Mouse (Mus musculus) T-helper 1 cell (primary cell): ENCODE results near the gene Kmt2d.
"Not testable (repeated sequence)": the region's sequence is repeated elsewhere in the genome, so short reads cannot be mapped to it uniquely, and the experiment has no call there.

Experiments
- in situ Hi-C: fragments of 300-600 bp; cut with MboI, MseI; formaldehyde crosslinking; loops from one replicate; pipeline ENCODE4 v1.15.1; 2025; ENCODE audit warnings: high pct_unique_total_duplicates

Kmt2d gene

DNA sequence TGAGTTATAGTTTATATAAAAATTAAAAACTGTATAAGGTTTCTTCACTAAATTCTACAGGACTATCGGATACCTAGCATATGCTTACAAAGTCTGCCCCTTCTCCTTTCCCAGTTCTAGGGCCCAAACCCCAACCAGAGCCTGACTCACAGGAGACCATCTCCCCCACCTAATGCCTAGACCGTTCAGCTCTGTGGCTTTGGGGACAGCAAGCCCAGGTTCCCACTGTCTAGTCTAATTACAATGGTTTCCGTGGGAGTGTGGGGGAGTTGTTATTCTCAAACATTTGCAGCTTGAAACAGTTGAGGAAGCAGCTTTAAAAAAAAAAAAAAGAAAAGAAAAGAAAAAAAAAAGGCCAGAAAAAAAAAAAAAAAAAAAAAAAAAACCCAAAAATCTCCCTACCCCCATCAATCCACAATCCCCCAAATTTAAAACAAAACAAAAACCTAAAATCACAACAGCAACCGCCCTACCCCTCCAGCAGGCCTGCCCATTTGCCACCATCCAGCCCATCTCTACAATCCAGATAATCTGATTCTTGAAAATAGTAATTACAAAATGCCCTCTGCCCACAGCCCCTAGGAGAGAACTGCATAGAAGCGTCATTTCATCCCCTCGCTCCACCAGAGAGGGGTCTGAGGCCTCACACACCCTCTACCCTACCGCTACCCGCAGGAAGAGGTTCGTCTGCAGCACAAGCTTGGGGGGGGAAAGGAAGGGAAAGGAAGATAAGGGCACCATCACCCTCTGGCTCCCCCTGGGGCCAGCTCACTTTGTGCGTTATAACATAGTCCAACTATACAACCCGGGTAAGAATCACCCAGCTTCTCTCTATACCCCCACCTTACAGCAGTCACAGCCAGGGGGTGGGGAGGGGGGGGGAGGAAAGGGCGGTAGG, 38.6 kb downstream of the Kmt2d start:
- in situ Hi-C loops = loop anchor here (5.0 kb wide), 1 partner anchor 85 kb away; the partner anchor contains the start of gene Lmbr1l

DNA sequence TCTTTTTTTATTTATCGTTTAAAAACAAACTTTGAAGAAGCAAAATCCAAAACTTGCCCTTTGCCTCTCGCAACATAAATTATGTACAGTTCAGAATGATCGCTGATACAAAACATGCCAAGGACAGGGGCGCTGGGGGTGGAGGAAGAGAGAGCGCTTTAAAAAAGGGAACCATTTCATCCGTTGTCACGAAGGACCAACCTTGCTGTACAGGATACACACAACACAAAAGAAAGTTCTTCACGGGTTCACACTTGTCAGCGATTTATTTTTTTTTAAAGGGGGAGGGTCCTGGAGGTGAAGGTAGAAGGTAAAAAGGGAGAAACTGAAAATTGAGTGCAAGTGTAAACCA, 39.3 kb downstream of the Kmt2d start:
- in situ Hi-C loops = loop anchor here (5.0 kb wide), 1 partner anchor 86 kb away; the partner anchor contains the start of gene Lmbr1l

DNA sequence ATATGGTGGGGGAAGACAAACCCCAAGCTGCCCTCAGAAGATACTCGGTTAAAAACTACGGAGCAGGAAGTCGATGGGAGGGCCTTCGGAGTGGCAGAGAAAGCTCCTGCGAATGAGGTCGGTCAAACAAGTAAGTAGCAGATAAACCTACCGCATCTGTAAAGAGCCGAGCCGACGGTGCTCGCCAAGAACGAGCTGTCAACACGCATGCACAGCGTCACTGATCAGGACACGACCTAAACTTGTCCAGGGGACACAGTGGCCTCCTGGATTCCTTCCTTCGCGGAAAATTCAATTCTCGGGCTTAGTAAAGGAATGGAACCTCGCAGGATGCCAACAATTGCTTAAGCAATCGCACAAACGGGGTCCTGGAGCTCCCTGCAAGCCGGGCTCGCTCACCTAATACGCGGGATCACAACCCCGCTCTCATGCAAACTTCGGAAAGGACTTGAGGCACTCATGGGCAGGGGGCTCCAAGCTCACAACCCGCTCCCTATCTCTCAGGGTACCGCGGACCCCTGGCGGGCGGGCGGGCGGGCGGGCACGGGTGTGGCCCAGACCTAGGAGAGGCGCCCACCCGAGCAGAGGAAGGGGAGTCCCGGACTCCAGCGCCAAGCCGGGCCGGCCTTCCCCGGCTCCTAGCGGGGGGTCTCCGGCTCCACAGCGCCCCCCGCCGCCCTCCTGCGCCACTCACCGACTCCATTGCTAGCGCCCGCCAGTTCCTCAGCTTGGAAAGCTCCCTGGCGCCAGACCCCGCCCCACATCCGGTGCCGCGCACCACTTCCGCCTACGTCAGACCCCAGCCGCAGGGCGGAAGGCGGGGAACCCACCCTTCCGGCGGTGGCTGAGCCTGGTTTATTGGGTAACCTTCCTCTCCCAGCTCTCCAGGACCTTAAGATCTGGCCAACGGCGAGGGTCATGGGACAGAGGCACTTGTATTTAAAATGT, 40.0 kb downstream of the Kmt2d start, which contains the start of gene Prkag1:
Gene Prkag1, minus strand, starts transcription at position 786 of the 948 bp plus-strand sequence.
- in situ Hi-C loops = loop anchor here (5.0 kb wide), 1 partner anchor 86 kb away; the partner anchor contains the start of gene Lmbr1l

DNA sequence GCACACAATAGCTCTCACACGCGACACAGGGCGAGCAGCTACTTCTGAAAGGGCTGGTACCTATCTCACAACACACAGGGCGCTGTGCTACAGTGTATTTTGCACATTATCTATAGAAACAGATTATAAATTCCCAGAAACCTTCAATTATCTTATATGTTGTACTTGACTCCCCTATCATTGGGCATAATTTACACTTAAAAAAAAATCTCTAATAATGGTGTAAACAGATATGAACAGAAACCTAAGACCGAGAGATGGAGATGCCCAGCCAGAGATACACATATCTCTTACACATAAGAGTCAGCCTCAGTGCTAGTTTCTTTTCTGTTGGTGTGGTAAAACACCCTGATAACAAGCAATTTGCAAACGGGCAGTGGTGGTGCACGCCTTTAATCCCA, 43.4 kb downstream of the Kmt2d start:
- in situ Hi-C loops = no loop called here

DNA sequence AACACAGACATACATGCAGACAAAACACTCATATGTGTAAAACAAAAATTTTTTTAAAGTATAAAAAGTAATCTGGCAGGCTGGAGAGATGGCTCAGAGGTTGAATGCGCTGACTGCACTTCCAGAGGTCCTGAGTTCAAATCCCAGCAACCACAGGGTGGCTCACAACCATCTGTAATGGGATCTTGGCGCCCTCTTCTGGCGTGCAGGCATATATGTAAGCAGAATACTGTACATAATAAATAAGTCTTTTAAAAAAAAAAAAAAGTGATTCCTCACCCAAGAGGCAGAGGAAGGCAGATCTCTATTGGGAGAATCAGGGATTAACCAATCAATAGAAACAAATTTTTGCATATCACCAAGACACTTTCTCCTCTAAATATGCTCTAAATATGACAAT, 47.6 kb downstream of the Kmt2d start:
- in situ Hi-C loops = no loop called here

DNA sequence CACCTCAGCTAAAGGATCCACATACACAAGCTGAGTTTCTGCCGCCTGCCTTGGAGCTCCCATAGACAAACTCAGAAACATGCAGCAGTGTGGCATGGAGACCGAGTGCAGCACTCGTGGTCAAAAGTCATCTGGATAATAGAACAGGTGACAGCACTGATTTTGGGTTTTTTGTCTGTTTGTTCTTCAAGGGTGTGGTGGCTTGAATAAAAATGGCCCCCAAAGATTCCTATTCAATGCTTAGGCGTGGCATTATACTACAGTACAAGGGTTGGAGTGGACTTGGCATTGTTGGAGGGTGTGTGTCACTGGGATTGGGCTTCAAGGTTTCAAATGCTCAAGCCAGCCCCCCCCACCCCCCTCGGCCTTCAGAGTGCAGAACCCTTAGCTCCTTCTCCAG, 48.9 kb downstream of the Kmt2d start:
- in situ Hi-C loops = no loop called here

DNA sequence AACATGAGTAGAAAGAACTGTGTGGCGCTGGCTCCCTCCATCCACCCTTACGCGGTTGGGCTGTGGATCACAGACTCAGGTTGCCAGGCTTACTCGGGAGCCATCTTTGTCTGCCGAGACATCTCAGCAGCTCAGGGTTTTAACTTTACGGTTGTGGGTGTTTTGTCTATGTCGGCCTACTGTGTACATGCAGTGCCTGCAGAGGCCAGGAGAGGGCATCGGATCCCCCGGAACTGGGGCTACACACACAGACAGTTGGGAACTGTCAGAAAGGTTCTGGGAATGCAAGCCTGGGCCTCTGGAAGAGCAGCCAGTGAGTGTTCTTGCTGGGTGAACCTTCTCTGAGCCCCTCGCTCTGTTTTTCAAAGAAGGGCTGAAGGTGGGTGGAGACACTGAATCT, 49.6 kb downstream of the Kmt2d start:
- in situ Hi-C loops = no loop called here

DNA sequence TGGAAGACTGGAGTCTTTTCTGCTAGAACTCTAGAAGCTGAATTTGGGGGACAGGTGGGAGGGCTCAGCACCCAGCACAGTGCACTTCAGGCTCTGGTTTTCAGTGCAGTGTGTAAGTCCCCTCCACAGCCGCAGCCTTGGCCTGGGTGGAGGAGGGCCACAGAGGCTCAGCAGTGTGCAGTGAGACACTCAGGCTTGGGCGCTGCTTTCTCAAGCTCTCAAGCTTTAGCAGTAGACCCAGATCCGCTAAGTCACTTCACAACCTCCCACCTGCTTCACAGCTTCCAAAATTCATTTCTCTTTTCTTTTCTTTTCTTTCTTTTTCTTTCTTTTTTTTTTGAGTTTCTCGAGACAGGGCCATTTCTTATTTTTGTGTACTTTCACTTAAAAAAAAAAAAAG, 50.1 kb downstream of the Kmt2d start:
- in situ Hi-C loops = no loop called here

DNA sequence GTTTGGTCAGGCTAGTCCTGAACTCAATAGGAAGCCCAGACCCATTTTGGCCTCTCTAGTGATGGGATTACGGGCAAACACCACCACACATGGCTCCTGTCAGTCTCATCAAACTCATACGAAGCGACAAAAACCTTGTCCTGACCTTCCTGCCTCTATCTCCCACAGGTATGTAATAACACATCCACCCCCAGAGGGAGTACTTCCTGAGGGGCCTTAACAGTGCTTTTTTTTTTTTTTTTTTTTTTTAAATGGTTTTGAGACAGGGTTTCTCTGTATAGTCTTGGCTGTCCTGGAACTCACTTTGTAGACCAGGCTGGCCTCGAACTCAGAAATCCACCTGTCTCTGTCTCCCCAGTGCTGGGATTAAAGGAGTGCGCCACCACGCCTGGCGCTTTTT, 52.8 kb downstream of the Kmt2d start:
- in situ Hi-C loops = no loop called here

DNA sequence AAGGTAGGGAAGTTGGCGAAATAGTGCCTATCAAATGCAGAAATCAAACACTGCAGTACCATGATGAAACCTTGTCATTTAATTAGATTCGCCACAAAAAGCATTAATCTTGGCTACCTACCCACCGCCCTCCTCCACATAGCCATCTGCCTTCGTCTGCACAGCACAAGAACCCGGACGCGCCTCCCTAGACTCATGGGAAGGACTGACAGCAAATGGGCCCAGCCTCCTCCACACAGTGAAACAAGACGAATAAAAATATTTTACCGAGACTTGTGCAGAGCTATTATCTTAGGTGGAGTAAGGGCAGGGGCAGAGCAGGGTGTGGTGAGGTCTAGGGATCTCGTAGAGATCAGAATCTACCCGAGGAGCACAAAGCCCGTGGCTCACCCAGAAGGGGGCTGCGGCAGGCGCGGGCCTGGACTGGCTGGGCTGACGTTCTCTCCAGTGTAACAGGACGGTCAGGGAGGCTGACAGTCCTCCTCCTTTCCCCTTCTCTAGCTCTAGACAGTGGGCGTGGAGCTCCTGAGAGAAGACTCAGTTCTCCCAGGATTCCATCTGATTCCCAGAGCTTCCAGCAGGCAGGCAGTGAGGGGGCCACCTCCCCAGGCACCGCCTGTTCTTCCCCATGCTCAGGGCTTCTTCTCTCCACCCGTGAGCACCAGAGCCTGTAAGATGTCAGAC, 58.1 kb downstream of the Kmt2d start:
- in situ Hi-C loops = no loop called here

DNA sequence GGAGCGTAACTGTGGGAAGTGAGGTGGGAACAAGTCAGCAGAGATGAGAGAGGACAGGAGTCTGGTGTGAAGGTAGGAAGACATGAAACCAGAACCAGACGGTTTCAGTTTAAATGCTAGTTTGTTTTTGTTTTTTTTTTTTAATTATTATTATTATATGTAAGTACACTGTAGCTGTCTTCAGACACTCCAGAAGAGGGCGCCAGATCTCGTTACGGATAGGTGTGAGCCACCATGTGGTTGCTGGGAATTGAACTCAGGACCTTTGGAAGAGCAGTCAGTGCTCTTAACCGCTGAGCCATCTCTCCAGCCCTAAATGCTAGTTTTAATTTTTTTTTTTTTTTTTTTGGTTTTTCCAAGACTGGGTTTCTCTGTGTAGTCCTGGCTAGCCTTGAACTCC, 60.8 kb downstream of the Kmt2d start:
- in situ Hi-C loops = not testable (repeated sequence)

DNA sequence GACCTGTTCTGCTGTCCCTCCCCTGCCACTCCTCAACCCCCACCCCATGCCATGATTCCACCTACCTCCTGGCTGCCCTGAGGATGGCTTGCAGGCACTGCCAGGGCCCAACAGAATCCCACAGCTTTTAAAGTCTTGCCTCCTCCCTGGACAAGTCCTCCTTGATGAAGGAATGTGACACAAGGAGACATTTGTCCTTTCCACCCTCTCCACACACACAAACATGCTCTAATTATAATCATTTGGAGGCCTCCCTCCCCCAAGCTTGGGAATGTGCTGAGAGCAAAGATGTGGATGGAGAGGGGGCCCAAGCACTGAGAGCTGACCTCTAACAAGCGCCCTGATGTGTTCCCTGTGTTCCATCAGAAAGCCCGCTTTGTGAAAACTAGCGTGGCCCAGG, 61.6 kb downstream of the Kmt2d start, which contains the start of gene Ddn:
Gene Ddn, minus strand, starts transcription at position 101 of the 400 bp plus-strand sequence.
- in situ Hi-C loops = loop anchor here (5.0 kb wide), 1 partner anchor 972 kb away; no protein-coding TSS in a partner anchor

DNA sequence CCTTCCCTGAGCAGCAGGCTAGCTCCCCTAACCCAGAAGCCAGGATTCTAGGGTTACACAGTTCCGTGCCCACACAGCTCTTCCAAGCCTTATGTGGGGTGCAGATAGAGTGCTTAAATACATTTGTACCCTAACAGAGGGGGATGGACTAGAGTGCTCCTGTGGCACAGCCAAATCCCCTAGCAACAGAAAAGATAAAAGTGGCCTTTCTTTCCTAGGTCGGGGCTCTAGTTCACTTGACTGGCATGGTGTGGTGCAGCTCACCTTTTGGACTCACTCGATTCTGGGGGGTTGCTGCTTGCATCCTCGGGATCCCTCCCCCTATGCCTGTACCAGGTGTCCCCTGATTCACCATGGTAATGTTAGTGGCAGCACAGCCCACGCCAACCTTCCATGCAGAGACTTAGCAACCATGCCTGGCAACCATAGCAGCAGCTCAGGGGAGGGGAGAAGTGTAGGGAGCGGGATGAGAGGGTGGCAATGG, 62.3 kb downstream of the Kmt2d start:
- in situ Hi-C loops = loop anchor here (5.0 kb wide), 1 partner anchor 971 kb away; no protein-coding TSS in a partner anchor

DNA sequence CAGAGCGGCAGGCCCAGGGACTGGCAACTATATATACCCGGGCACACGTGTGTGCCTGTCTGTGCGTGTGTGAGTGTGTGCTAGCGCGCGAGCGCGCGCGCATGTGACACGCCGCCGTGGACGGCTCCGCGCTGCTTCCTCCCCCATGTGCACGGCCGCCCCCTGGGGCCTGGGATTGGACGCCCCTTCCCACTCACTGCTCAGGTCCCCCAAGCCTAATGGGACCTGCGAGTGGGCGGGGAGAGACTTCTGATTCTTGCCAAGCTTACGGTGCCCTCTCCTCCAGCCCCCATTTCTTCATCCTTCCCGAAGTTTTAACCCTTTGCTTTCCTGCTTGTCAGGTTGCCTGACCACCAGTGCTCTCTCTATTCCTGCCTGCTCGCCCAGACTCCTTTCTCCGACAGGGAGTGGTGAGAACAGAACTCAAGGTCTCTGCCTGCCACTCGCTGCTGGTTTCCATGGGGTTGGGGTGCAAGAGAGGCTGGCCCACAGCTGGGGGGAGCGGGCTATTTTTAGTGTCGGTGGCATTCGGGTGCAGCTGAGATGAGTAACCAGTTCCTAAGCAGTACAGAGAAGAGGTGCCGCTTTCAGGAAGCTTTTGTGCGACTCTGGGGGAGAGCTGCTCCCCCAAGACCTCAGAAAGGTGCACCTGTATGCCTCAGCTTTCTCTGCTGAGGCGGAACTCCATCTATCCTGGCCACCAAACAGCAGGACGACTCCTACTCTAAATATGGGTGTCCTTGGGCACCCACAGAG, 62.9 kb downstream of the Kmt2d start:
- in situ Hi-C loops = loop anchor here (5.0 kb wide), 1 partner anchor 971 kb away; no protein-coding TSS in a partner anchor

DNA sequence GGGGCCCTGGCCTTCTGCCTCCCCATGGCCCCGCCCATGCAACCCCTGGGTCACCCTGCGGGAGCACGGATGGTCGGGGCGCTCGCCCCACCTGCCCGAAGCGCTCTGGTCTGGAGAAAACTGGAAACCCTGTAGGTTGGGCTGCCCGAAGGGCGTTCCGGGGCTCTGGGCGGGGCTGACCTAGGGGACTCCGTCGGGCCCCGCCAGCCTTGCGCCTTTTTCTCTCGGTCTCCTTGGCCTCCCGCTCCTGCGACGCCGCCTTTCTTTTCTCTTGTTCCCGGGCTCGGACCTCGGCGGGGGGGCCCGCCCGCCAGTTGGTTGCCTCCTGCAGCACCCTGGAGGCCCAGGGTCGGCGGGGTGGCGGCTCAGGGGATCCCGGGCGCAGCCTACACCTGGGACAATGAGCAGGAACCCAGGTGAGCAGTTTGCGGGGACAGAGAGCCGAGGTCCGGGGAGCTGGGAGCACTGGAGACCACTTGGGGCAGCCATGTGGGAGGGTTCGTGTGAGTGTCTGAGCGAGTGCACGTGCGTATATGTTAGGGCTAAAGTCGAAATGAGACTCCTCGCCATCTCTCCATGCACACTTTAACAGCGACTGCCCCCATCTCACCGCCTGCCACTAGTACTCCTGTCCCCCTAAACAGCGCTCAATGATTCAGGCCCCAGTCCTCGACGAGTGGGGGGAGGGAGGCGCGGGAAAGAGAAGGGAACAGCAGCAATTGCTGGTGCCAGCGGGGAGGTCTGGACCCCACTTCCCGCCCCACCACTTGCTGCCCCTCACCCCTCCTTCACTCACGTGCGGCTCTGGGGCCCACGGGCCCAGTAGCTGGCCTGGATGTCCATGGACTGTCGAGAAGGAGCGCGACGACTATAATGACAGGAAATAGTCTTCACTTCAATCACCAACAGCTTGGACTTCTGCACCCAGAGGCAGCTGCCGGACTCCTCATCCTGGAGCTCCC, 63.9 kb downstream of the Kmt2d start:
- in situ Hi-C loops = loop anchor here (5.0 kb wide), 1 partner anchor 970 kb away; no protein-coding TSS in a partner anchor

DNA sequence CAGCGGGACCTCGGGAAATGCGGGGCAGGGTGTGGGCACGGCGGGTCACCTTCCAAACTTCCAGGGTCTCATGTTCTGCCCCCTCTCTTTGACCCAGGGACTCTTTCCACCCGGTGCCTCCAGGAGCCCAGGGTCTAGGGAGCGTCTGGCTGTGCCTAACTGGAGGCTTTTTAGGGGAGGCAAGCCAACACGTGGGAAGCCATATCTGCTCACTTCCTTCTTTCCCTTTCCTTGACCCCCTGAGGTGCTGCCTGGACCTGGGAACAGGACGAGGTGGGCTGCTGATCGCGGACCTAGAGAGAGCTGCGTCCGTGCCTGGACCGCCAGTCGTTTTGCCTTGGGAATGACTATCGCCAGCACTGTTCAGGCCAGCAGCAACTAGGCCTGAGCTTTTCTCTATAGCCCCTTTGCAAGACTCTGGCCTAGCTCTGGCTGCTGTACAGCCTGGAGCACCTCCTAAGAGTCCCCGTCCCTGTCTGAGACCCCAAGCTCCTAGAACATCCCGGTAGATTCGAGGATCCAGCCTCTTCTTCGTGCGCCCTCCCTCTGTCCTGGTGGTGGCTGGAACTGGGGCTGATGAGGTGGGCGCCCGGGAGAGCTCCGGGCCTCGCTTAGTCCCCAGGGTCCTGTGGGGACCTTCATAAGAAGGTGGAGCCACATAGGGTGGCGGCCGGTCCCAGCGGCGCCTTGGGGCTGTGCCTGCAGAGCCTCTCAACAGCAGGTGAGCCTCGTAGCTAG, 64.8 kb downstream of the Kmt2d start:
- in situ Hi-C loops = loop anchor here (5.0 kb wide), 1 partner anchor 969 kb away; no protein-coding TSS in a partner anchor

DNA sequence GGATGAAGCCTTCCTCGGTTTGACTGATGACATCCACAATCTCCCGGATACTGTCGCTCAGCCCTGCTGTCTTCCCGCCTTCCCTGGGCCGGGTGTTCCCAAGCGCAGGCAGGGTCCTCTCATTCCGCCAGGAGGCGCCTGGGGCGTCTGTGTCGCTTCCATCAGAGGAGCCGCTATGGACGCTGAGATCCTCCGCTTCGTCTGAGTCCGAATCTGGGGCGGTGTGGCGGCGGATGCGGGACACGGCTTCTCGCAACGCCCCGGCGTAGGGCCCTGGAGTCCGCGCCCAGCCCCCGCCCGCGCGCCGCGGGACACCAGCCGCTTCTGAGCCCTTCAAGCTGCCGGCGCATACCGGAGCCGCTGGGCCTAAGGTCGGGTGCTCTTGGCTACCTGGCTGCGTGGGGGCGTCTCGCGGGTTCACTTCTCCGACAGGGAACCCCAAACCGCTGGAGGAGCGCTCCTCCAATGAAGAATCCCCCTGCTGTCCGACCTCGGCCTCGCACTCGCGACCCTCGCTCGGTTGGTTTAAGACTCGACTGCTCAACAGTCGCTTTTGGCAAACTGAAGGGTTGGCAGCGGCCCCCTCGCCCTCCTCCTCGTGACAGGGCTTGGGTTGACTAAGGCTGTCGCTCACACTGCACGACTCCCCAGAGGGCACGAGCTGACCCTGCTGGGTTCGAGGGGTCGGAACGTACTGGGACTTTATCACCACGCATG, 65.5 kb downstream of the Kmt2d start:
- in situ Hi-C loops = loop anchor here (5.0 kb wide), 1 partner anchor 968 kb away; no protein-coding TSS in a partner anchor

DNA sequence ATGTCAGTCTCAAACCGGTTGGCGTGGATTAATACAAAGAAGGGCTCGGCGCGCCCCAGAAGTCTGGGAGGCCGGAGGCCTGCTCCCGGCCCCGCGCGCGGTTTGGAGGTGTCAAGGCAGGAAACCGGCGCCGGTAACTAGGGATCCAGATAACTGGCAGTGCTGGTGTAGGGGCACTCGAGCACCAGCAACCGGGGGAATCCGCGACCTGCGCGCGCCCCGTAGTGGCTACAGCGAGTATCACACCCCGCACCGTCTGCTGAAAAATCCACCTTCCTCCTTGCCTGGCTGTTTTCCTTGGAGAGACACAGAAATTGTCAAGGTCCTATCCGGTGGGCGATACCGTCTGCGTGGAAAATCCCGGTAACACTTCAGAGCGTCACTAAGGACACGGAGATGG, 67.0 kb downstream of the Kmt2d start:
- in situ Hi-C loops = no loop called here
